Mouse (Mus musculus): ENCODE results near the gene Chd2.

DNA sequence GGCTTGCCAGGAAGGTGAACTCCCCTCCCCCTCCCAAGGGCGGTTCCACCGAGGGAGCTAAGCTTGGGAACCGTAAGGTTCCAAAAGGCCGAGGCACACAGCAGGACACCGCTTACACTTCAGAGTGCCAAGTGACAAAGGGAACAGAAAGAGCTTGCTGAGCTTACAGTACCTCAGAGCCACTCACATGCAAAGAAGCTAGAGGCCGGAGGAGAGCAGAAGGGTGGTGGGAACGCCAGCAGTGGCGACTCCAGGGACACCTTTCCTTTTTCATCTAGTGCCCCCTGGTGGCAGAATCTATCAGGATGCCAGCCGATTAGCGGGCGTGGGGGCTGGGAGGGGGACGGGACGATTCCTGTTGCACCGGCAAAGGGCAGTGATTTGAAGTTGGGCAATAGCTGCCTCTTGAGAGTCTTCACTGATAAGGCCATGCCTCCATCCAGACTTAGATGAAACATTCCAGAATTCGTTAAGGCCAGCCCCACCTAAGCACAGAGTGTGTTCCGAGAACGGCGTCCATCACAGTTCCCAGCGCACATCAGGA is 142.1 kb downstream of the Chd2 start:
- TF ChIP-seq CTCF (conservative IDR thresholded peaks at IDR 0.05; ENCODE audit: insufficient read depth, insufficient read length, low read depth, low read length) (peak; percentile 64), POLR2A (IDR thresholded peaks at IDR 0.05; ENCODE audit: low read depth, low read length) (no peak)

All from kidney, adult 2 months (tissue).